Mouse (Mus musculus): ENCODE results near the gene Ncoa1.

GRCm38 (mm10) chr12:4444946-4445345, 32.0 kb downstream of the Ncoa1 start:
- TF ChIP-seq GATA1 (IDR thresholded peaks at IDR 0.05; ENCODE audit: borderline replicate concordance, low read length) = no peak
- TF ChIP-seq CTCF (IDR thresholded peaks at IDR 0.05; ENCODE audit: low read depth, low read length) = no peak

Measured in G1E (cell line).